Mouse (Mus musculus) c-Kit-positive CD71-positive TER-119-negative erythroid progenitor cells, embryonic 14.5 days (primary cell): ENCODE data around the gene Gm128.
A peak's percentile ranks its signal among the peaks of the same experiment; 100 is the strongest.
"Not testable (repeated sequence)": the region's sequence is repeated elsewhere in the genome, so short reads cannot be mapped to it uniquely, and the experiment has no call there.

Experiments used
- DNase-seq: peaks from one replicate; pipeline ENCODE4 v3.0.0-alpha.2; 2013; ENCODE audit warnings: low read depth

Gm128 gene

DNA sequence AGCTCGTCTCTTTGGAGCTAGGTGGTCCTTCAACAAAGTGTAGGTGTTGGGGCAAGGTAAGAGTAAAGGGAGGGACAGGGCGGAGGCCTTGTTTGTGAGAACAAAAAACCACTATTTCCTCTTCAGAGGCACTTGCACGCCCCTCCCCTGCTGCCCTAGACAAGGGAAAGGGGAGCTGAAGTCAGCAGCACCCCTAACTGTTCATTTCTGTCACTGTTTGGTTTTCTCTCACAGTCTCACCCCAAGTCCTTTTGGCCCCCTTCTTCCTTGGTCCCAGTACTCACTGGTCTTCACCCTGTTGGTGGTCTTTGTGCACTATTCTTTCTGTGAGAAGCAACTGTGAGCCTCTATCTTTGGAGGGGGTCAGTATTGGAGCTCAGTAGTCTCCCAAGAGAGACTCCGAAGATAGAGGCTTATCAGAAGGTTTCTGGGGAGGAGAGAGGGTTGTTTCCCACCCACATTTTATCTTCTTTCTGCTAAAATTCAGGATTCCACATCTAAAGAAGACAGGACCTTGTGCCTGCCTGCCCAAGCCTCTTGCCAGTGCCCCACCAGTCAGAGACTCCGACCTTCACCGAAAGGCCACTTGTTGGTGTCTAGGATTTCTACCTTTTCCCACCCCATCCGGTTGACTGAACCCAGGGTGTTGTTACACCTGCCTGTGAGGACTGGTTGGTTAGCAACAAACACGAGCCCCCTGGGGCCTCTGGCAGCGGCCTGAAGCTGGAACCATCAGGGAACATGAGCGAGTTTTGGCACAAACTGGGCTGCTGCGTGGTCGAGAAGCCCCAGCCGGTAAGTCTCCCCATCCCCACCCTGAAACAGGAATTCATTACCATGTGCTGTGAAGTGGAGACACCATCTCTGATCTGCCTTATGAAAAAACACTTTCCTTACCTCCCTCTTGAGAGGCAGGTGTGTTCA lies 9.8 kb downstream of the Gm128 start, which contains the start of gene Mllt11:
Mllt11 (minus strand) TSS at position 874 of the 924 bp plus-strand sequence.
- DNase-seq: no peak

DNA sequence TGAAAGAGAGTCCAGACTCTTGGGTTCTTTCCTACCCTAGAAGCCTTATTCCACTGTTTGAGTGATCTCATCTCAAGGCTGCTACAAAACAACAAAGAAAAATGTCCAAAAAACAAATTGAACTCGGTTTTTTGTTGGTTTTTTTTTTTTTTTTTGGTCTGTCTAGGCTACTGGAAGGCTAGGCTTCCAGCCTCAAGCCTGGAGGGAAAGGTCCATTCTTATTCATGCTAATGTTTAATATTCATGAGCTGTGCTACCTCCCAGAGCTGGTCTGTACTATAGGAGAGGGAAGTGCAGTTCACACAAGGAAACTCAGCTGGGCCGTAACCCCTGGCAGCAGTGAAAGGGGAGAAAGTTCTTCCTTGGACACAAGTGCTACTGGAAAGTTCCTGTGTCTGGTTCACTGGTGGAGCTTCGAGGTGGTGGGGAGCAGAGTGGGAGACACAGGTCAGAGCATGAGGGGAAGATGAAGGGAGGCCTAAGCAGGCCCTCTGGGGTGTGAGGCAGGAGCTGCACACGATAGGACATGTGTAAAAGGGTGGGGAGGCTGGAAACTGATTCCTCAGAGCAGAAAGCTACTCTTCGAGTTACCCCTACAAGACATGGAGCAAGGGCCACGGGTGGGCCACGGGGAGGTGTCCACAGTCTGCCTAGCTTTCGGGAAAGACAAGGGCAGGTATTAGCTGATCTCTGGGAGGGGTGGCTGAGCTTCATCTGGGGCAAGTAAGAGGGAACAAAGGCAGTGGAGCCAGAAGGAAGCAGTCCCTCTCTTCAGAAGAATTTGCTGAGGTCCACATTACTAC lies 10.7 kb downstream of the Gm128 start:
- no peak for DNase-seq

DNA sequence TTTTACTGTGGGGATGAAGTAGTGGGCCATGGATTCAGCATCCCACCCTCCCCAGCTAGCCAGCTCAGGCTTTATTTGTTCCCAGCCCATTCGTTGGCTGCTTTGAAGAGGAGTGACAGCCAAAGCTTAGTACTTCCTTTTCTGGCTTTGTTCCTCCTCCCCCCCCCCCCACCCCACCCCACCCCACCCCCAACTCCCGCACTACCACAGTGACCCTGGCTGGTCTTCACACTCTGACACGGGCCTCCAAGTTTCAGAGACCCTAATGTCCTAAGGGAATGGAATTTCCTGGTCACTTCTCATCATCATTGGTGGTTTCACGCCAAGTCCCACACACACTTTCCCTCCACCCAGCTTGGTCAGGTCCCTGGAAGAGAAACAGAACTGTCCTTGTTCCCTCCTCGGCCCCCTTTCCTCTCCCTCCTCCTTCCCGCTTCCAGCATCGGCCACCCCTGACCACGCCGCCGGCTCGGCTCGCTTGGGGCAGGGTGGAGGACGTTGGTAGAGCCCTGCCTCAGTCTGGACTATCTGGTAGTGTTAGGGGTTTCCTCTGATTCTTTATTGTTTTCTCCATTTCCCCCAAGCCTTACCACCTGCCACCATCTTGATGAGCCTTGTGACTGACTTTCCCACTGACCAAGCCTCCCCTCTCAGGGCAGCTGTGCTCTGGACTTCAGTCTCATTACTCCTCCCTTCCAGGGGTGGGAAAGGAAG lies 11.5 kb downstream of the Gm128 start:
- no peak for DNase-seq

DNA sequence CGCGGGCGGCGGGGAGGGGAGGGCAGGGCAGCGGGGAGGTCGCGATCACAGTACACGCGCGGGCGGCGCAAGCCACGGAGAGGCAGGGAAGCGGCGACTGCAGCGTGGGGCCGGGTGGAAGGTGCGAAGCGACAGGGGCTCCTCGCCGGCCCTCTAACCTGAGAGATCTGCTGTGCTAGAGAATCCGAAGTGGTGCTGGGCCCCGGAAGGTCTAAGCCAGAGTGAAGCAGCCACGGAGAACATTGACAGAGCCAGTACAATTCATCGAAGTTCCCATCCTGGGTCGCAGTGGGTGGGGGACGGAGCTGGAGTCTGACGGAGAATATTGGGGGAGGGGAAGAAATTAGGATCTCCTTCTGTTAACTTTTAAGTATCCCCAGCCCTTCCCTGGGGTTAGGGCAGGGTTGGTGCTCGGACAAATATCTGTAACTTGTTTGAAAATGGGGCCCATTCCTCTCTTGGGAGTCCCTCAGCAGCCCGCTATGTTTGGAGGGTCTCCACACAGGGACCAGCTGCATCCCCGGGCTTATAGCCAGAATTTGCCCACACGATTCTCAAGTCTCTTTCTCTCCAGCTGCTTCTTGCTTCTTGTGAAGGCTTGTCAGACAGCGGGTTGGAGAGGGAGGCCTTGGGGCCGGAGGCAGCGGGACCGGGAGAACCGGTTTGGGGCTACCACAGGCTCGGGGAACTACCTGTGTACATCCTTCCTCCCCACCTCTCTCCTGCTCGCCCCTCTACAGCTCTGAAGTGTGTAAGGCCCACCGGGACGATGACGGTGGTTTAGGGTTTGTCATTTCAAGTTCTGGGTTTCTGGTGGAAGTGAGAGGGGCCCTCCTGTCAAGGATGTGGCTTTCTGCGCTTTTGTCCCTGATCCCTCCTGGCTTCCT lies 12.3 kb downstream of the Gm128 start:
- no peak for DNase-seq

DNA sequence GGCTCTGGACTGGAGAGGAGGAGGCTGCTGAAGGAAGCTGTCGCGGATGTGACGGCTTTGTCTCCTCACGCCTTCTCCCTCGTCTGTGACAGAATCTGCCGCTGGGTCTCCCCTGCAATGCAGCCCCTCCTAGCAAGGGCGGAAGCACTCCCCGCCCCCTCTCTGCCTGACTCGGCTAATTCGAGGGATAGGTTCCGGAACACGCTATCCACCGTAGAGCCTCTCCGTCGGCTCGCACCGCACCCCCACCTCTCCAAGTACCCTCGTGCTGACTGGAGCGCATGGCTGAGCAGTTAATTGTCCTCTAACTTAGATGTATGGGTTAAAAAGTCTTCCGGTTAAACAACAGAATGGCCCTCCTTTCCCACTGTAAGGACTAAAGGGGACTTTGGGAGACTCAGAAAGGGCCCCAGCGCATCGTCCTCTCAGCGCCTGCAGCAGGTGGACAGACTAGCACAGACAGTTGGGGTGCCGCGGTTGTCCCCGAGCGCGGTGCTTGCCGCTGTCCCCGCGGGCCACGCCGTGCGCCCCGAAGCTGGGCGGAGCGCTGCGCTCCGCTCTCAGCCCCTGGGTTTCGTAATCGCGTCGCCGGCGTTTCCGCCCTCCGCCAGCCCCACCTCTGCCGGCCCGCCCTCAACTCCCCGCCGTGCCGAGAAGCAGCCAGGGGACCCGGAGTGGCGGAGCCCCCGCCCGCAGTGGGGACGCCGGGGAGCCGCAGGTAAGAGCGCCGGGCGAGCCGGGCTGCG lies 13.1 kb downstream of the Gm128 start, which contains the start of gene Cdc42se1:
Cdc42se1 (plus strand) TSS at position 585 of the 746 bp plus-strand sequence.
- DNase-seq: peak; percentile 75

DNA sequence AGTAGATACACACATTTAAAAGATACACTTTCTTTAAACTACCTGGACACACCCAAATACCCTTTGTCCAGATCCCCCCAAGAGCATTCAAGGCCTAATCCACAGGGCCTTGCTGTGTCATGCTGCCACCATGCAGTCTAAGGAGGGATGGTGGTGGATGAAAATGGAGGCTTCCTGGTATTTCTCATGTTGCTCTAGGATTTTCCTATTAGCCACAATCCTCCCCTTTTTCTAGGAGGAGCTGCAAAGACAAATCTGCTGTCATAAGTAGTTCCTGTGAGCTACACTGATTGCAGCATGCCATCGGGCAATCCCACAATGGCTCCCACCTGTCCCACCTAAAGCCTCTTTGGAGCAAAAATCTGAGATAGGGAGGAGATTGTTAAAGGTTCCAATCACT lies 14.2 kb downstream of the Gm128 start:
- DNase-seq: no peak

DNA sequence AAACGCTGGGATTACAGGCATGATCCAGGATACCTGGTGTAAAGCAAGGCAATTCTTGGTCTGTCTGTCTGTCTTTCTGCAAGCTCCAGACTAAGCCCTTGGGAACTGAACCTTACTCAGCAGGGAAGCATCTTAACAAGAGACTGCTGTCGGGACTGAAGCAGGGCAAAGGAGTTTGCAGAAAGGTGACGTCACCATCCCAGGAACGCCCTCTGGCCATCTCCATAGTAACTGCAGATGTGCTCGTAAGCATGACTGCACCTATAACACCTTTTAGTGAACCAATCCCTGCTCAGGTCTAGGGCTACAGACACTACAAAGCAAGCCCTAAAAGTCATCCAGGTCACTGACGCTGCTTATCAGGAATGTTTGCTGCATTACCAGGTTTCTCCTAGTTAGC lies 17.1 kb downstream of the Gm128 start:
- DNase-seq: no peak

DNA sequence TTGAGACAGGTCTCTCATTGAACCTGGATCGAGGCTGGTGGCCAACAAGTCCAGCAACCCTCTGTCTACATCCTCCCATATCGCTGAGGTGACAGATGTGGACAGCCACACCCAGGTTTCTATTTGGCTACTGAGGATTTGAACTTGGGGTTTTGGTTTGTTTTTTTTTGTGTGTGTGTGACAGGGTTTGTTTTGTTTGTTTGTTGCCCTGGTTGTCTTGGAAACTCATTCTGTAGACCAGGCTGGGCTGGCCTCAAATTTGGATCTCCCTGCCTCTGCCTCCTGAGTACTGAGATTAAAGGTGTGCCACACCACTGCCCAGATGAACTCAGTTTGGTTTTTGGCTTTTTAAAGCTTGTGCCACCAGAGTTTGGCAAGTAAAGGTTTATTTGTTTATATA lies 18.4 kb downstream of the Gm128 start:
- no peak for DNase-seq

DNA sequence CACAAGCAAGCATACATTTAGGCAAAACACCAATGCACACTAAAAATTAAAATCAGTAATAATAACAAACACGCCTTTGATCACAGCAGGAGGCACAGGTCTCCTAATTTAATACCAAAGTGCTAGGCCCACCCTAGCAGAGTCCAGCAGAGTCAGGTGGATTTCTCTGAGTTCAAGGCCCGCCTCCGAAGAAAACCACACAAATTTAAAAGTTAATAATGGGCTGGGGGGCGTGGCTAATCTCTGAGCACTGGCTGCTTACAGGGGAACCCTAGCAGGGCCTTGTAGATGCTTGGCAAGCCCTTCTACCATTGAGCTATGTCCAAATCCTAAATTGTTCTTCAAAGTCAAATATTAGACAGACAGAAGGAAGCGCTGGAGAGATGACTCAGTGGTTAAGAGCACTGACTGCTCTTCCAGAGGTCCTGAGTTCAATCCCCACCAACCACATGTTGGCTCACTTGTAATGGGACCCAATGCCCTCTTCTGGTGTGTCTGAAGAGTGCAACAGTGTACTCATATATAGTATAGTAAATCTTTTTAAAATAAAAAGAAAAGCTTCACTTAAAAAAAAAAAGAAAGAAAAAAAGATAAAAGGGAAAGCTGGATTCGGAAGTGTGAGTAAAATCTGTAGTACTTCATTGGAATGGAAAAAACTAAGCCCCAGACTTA lies 22.8 kb downstream of the Gm128 start:
- DNase-seq: peak; percentile 59

DNA sequence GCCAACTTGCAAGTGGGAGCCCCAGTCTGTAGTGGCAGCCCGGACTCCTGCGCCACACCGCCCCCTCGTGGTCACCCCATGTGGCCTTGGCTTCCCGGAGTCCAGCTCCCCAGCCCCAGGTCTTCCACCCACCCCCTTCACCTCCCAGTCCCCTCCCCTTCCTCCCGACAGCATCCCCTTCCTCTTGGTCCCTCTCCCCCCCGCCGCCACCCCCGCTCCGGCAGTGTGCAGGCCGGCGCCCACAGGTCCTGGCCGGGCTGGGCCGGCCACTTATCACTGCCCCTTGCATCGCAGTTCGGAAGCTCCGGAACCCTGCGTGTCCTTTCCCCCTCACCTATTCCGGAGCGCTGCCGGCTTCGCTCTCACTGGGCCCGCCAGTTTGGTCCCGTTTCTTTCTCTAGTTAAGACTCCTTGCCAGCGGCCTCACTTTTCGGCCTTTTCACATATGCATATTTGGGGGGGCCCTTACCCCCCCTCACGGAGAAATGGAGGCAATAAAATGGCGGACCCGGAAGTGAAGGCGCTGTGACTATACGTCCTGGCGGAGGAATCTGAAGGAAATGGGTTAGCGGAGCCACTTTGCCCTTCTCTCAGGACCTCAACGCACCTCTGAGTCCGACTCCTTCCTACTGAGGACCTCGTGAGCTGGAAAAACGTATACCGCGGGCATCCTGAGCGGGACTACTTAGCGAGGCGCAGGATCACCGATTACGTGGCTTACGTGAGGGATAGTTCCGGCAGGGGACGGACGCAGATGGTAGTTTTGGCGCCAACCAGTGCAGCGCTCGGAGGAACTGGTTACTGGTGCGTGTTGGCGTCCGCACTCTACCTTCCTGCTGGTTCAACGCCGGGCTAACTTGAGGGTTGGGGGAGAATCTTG lies 23.9 kb downstream of the Gm128 start, which contains the start of gene Gabpb2:
Gabpb2 (minus strand) TSS at position 662 of the 880 bp plus-strand sequence.
- peak; percentile 85 for DNase-seq

DNA sequence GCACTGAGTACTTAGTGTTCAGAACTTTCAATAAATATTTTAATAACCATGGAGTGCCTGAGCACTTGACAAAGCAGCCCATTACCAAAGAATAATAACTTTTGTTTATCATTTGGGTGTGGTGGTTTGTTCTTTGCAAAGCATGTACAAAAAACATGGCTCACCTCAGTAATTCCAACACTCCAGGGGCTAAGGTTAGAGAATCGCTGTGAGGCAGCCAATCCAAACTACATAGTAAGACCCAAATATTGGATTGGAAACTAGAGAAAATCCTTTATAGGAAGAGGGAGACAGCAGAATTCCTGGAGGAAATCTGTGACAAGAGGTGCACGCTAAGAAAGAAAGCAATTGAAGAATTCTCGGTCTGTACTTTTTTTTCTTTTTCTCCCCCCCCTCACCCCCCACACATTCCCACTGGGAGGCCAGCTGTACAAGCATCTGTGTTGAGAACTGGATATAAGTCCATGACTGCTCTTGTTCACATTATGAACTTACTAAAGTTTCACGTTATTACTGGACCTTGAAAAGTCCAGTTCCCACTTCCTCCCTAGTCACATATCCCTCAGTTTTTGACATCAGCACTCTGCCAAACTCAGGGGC lies 24.6 kb downstream of the Gm128 start:
- no peak for DNase-seq

DNA sequence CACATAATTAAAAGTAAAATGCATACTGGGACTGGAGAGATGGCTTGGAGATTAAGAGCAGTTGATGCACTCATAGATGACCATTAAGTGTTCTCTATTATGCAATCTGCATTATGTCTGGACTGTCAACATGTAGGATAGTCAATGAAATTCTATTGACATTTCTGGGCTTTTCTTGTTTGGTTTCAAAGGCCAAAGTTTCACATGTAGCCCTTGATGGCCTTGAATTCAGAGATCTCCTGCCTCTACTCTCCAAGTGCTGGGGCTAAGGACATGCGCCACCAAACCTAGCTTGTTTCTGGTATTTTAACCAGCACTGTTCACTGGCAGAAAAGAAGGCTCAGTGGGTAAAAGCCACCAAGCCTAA lies 27.8 kb downstream of the Gm128 start:
- no peak for DNase-seq

DNA sequence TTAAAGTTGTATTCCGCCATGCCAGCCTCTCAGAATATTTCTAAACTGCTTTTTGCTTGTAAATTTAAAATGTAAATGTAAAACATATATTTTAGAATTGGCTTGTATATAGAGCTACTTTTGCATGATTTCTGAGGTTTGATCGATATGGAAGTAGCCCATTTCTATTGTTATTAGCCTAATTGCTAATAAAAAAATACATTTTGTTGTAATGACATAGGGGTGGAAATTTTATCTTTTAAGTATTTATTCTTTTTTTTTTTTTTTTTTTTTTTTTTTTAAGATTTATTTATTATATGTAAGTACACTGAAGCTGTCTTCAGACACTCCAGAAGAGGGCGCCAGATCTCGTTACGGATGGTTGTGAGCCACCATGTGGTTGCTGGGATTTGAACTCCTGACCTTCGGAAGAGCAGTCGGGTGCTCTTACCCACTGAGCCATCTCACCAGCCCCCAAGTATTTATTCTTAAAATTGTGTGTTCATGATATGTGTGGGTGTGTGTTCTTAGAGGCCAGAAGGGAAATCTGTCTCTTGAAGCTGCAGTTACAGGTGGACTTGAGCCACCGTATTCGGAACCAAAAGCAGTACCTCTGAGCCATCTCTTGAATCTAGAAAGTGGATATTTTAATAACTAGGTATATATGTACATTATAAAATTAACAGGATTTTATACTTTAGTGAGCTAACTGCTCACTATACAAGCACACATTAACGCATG lies 28.3 kb downstream of the Gm128 start:
- DNase-seq: not testable (repeated sequence)

DNA sequence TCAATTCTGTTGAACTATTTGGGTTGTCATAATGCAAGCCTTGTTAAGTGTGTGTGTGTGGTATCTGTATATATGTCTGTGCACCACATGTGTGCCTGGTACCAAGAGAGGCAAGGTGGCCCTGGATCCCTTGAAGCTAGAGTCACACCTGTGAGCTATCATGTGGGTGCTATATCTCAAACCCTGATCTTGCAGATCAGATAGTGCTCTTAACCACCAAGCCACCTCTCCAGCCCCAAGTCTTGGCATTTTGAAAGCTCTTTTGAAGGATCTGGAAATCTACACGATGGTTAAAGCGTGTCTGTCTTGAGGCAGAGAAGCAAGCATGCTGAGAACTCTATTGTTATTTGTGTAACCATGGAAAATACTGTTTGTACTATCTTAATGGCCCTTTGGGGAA lies 30.8 kb downstream of the Gm128 start:
- no peak for DNase-seq

DNA sequence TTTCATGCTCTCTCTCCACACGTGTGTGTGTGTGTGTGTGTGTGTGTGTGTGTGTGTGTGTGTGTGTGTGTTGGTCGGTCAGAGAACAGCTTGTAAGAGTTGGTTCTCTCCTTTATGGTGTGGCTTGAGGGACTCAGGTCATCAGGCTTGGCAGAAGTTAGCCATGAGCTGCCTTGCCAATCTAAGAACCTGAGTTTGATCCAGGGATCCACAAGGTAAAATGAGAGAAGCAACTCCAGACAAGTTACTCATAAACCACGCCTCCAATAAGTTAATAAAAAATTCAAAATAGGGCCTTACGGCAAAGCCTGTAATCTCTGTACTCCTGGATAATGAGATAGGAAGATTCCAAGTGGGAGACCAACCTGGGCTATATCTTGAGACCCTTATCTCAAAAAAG lies 33.1 kb downstream of the Gm128 start:
- no peak for DNase-seq

DNA sequence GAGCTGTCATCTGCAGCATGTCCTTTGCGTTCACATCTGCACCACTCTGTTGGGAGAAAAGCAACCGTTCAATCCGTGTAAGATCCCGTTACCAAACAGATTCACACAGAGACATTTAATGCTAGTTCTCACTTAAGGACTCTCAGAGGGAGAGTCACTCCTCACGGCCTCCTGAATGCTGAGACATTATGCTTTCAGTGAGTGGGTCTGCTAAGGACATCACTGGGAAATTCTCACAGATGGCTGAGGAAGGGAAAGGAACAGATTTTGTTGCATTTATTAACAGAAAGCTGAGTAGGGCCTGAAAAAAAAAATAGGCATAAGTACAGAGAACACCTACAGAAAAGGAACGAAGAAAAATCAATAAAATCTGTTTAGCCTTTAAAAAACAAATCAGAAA lies 37.5 kb downstream of the Gm128 start:
- no peak for DNase-seq

DNA sequence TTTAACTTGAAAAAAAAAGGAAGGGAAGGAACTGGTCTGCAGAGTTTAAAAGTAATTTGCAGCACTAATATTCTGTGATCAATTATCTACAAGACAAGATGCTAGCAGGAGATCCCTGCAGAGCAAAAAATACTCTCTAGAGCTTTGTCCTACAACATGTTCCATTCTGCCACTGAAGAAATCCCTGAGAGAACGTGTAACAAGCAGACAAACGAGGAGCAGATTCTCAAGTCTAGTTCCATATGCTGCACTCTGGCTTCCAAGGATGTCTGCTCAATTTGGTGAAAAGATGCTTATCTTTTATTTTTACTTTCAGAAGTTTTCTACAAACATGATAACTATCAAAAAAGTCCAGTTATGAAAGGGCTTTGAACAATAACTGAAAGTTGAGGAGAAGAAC lies 40.8 kb downstream of the Gm128 start:
- DNase-seq: no peak

DNA sequence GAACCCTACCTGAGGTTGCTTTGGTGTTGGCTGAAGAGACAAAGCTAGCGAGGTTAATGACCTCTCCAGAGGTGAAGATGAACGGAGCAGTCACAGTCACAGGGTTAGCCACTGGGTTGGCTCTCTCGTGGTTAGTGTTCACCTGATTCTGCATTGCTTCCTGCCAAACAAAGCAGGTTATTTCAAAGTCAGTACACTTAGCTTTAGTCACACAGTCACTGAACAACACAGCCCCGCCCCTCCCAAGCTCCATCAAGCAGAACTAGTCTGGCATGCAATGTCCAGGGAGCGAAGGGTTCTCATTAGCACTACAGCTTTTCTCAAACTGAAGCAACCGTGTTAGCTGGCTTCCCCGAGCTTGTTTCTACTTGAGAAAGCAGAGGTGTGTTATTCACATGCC lies 41.3 kb downstream of the Gm128 start:
- no peak for DNase-seq
